26 mouse cellular contexts compared by ENCODE assay signal in genomic region chr3:9354756-9355155, GRCm38 (mm10).
A peak's percentile ranks its signal among the peaks of the same experiment; 100 is the strongest.
DNase-seq lines count a peak whose midpoint lies in the region; ATAC-seq and TF ChIP-seq lines count a peak whose summit lies in the region.
"Had no signal": no experiment of that assay in that cellular context is flagged by ENCODE, and none has a peak within 500 bp of the region (broad histone marks: within the 10 kb centered on the region; RNA-seq: fewer than 3 reads in every experiment).

No protein-coding gene starts in this region.

- H3K4me3 ChIP-seq in heart, embryonic 12.5 days, result no peak overlapping the region
- H3K4me3 ChIP-seq in intestine, embryonic 14.5 days (ENCODE audit: low read depth, low read length), result no peak overlapping the region
- no peak overlapping the region for H3K4me3 ChIP-seq in intestine, postnatal 0 days (ENCODE audit: low read depth, low read length)
- no peak overlapping the region for H3K4me3 ChIP-seq in kidney, adult 2 months (ENCODE audit: insufficient read depth, low read depth, low read length)
- H3K4me3 ChIP-seq: embryonic facial prominence, embryonic 10.5 days; embryonic facial prominence, embryonic 13.5 days; erythroblast, embryonic 14.5 days; forebrain, embryonic 12.5 days; forebrain, embryonic 15.5 days; hindbrain, embryonic 10.5 days; hindbrain, embryonic 13.5 days had no signal

- 0 out of 2 replicates have a peak overlapping the region, but pooled peaks have one; percentile 8 for H3K4me2 ChIP-seq in heart, embryonic 12.5 days
- H3K4me2 ChIP-seq in intestine, embryonic 14.5 days (ENCODE audit: low read length), result no peak overlapping the region
- no peak overlapping the region for H3K4me2 ChIP-seq in intestine, postnatal 0 days (replicated peaks; ENCODE audit: low read depth)
- H3K4me2 ChIP-seq: embryonic facial prominence, embryonic 13.5 days; forebrain, embryonic 12.5 days; forebrain, embryonic 15.5 days; hindbrain, embryonic 13.5 days had no signal

- H3K27ac ChIP-seq in heart, embryonic 12.5 days (ENCODE audit: poor library complexity, severe bottlenecking), result no peak overlapping the region
- no peak overlapping the region for H3K27ac ChIP-seq in intestine, embryonic 14.5 days (ENCODE audit: low read depth)
- H3K27ac ChIP-seq in intestine, postnatal 0 days (ENCODE audit: low read depth, low read length), result no peak overlapping the region
- no peak overlapping the region for H3K27ac ChIP-seq in kidney, adult 2 months (ENCODE audit: insufficient read depth, low read depth, low read length)
- H3K27ac ChIP-seq: embryonic facial prominence, embryonic 10.5 days; embryonic facial prominence, embryonic 13.5 days; forebrain, embryonic 12.5 days; forebrain, embryonic 15.5 days; hindbrain, embryonic 10.5 days; hindbrain, embryonic 13.5 days had no signal

- no peak for TF ChIP-seq CTCF in intestine, postnatal 0 days (IDR thresholded peaks at IDR 0.05; ENCODE audit: low read depth)
- no peak for TF ChIP-seq CTCF in kidney, adult 2 months (conservative IDR thresholded peaks at IDR 0.05; ENCODE audit: insufficient read depth, insufficient read length, low read depth, low read length)

- 0 out of 2 replicates have a peak, but pooled peaks cover 5% of the 10 kb centered on the region for H3K9me3 ChIP-seq in heart, embryonic 12.5 days (replicated peaks)
- no peaks in the 10 kb centered on the region for H3K9me3 ChIP-seq in intestine, embryonic 14.5 days (ENCODE audit: control insufficient read depth, low read length)
- no peaks in the 10 kb centered on the region for H3K9me3 ChIP-seq in intestine, postnatal 0 days (ENCODE audit: control insufficient read depth)
- H3K9me3 ChIP-seq: embryonic facial prominence, embryonic 10.5 days; embryonic facial prominence, embryonic 13.5 days; forebrain, embryonic 12.5 days; forebrain, embryonic 15.5 days; hindbrain, embryonic 13.5 days had no signal

- ATAC-seq in heart, embryonic 12.5 days (ENCODE audit: insufficient number of reproducible peaks, low FRiP score), result no peak
- no peak for ATAC-seq in intestine, embryonic 14.5 days (replicated peaks; ENCODE audit: low FRiP score, low TSS enrichment, low read depth)
- no peak for ATAC-seq in intestine, postnatal 0 days
- ATAC-seq: activated CD4-positive, CD25-positive, alpha-beta regulatory T cell, adult 4 months; forebrain, embryonic 15.5 days; hindbrain, embryonic 16.5 days; intestine, embryonic 16.5 days had no signal

- H3K27me3 ChIP-seq in heart, embryonic 12.5 days (replicated peaks), result no peaks in the 10 kb centered on the region
- H3K27me3 ChIP-seq in intestine, embryonic 14.5 days (replicated peaks; ENCODE audit: control insufficient read depth, insufficient read depth, low read length), result no peaks in the 10 kb centered on the region
- no peaks in the 10 kb centered on the region for H3K27me3 ChIP-seq in intestine, postnatal 0 days (replicated peaks; ENCODE audit: control insufficient read depth, insufficient read depth, low read length)
- no peaks in the 10 kb centered on the region for H3K27me3 ChIP-seq in kidney, adult 2 months (replicated peaks; ENCODE audit: control insufficient read depth, insufficient read depth, low read length)
- H3K27me3 ChIP-seq: forebrain, embryonic 15.5 days had no signal

- peak; percentile 55 for DNase-seq in heart, adult 11 months
- no peak for DNase-seq in heart, postnatal 10 days
- no peak for DNase-seq in heart, postnatal 25 days (ENCODE audit: low spot score)
- peak; percentile 18 for DNase-seq in intestine, embryonic 14.5 days (ENCODE audit: low spot score)
- peak; percentile 24 for DNase-seq in kidney, adult 2 months
- no peak for DNase-seq in kidney, postnatal 36 days
- DNase-seq: adrenal gland, adult 8-10 months; adrenal gland, postnatal 25 days; cerebellum, adult 11-12 months; cerebellum, adult 8-10 months; cerebellum, postnatal 10 days; cerebellum, postnatal 36 days; embryo, embryonic 11 days; gastrocnemius, postnatal 25 days had no signal

- no peaks in the 10 kb centered on the region for H3K36me3 ChIP-seq in heart, embryonic 12.5 days
- no peaks in the 10 kb centered on the region for H3K36me3 ChIP-seq in intestine, embryonic 14.5 days (ENCODE audit: control insufficient read depth, insufficient read depth, low read length)
- H3K36me3 ChIP-seq in intestine, postnatal 0 days (ENCODE audit: control insufficient read depth, insufficient read depth), result no peaks in the 10 kb centered on the region
- H3K36me3 ChIP-seq in kidney, adult 2 months (ENCODE audit: control insufficient read depth, insufficient read depth, low read length), result no peaks in the 10 kb centered on the region
- H3K36me3 ChIP-seq: embryonic facial prominence, embryonic 10.5 days; embryonic facial prominence, embryonic 13.5 days; forebrain, embryonic 12.5 days; forebrain, embryonic 15.5 days; hindbrain, embryonic 10.5 days; hindbrain, embryonic 13.5 days had no signal

- intact Hi-C loops in heart, postnatal 10 days (cut with DNase I), result no loop called here
- intact Hi-C loops in heart, postnatal 25 days (cut with DNase I), result no loop called here

- H3K9ac ChIP-seq in heart, embryonic 12.5 days, result no peak overlapping the region
- H3K9ac ChIP-seq in intestine, embryonic 14.5 days (ENCODE audit: low read length), result no peak overlapping the region
- H3K9ac ChIP-seq in intestine, postnatal 0 days (ENCODE audit: low read depth, low read length), result no peak overlapping the region
- H3K9ac ChIP-seq: embryonic facial prominence, embryonic 13.5 days; forebrain, embryonic 12.5 days; forebrain, embryonic 15.5 days; hindbrain, embryonic 13.5 days had no signal

- TF ChIP-seq POLR2A in kidney, adult 2 months (IDR thresholded peaks at IDR 0.05; ENCODE audit: low read depth, low read length), result no peak

- peaks cover 11% of the 10 kb centered on the region for H3K4me1 ChIP-seq in heart, embryonic 12.5 days (replicated peaks)
- H3K4me1 ChIP-seq in intestine, embryonic 14.5 days (replicated peaks; ENCODE audit: control insufficient read depth, insufficient read depth, low read length), result no peaks in the 10 kb centered on the region
- H3K4me1 ChIP-seq in intestine, postnatal 0 days (replicated peaks; ENCODE audit: control insufficient read depth, insufficient read depth, low read length), result 0 out of 2 replicates have a peak, but pooled peaks cover 4% of the 10 kb centered on the region
- no peaks in the 10 kb centered on the region for H3K4me1 ChIP-seq in kidney, adult 2 months (ENCODE audit: control insufficient read depth, insufficient read depth, low read length)
- H3K4me1 ChIP-seq: embryonic facial prominence, embryonic 13.5 days; forebrain, embryonic 15.5 days had no signal

- 47% methylated on average over 11 of the region's 11 CpGs for WGBS in heart, embryonic 12.5 days
- 66% methylated on average over 11 of the region's 11 CpGs for WGBS in intestine, embryonic 14.5 days
- WGBS in intestine, postnatal 0 days, result 71% methylated on average over 11 of the region's 11 CpGs
- 58% methylated on average over 11 of the region's 11 CpGs for WGBS in kidney, adult 2 months

Comparison
In these comparisons a context has a peak if more than half of its experiments do, and no peak if none do; other contexts are left out.
1. DNase-seq: peak in heart, adult 11 months (single experiment), intestine, embryonic 14.5 days (single experiment) and kidney, adult 2 months (single experiment); none in heart, postnatal 10 days (0 of 2), heart, postnatal 25 days (single experiment) and kidney, postnatal 36 days (0 of 2).